Mouse (Mus musculus): ENCODE measurements around the gene Ctnnd1.
"Not testable (repeated sequence)": the region's sequence is repeated elsewhere in the genome, so short reads cannot be mapped to it uniquely, and the experiment has no call there.

The Ctnnd1 gene

DNA sequence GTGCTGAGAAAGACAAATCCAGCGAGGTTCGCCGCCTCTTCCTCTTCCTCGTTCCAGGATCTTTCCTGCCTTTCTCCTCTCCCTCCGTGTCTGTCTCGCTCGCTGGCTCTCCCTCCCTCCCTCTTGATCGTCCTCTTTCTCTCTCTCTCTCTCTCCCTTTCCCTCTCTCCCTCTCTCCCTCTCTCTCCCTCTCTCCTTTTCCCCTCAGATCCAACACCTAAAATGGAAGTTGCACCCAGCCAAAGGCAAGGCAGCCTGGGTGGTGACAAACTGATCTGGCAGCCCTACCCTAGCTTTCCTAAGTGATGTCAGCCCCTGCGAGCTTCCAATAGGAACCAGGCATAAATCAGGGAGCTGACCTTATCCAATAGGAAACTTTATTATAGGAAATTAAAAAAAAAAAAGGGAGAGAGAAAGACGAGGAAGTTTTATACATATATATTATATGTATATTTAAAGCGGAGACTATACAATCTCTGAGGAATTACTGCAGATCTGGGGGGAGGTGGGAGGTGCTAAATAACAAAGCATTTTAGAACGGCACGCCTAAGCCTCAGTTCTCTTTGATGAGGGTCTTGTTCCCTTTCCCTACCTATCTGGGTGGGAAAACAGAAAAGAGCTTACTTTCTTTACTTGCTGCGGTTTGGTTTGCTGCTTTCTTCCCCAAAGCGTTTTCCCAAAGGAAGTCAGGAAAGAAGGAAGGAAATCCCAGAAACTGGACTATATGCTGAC is at the start of gene Ctnnd1:
Gene Ctnnd1, minus strand, starts transcription at position 302 of the 732 bp plus-strand sequence.
- DNase-seq (ENCODE audit: low read depth): peak; percentile 91

DNA sequence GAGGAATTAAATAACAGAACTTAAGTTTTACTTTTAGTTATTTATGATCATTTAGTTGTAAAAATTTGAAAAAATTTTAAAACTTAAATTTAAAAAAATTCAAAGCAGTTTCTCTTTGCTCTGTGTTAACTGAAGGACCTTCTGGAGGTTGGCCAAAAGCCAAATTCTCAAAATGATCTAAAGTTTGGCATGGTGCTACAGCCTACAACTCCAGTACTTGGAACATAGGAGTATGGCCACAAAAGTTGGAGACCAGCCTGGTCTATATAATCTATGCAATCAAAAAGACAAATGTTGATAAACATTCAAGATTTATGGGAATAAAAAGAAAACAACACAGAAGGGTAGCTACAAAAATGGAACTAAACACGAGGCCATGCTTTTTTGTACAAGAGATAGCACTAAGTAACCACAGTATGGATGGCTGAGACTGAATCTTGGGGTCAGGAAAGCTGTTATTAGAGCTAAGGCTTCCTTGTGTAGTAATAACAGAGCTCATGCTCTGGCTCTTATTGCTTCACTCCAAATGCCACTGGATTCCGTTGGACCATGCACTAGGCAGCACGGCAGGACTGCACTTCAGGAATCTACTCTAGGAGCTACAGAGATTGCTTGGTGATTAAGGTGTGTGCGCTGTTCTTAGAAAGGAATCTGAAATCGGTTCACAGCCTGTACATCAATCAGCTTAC is 44.6 kb upstream of the Ctnnd1 start:
- DNase-seq (ENCODE audit: low read depth): no peak

DNA sequence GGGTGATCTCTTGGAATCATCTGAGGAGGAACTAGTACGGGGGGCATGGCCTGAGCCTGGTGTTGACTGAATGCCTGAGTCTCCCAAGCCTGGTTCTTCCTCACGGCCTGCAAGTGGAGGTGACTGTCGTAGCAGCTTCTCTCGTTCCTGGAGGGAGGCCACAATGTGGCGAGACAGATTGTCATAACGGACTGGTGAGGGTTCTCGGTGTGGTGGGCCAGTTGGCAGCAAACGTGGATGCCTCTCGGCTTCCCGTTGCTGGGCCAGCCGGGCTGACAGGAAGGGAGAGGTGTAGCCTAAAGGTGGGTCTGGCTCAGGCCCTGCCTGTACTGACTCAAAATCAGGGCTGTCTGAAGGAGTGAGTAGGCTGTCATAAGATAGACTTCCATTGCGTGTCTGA is 39.5 kb upstream of the Ctnnd1 start:
- DNase-seq (ENCODE audit: low read depth): no peak

DNA sequence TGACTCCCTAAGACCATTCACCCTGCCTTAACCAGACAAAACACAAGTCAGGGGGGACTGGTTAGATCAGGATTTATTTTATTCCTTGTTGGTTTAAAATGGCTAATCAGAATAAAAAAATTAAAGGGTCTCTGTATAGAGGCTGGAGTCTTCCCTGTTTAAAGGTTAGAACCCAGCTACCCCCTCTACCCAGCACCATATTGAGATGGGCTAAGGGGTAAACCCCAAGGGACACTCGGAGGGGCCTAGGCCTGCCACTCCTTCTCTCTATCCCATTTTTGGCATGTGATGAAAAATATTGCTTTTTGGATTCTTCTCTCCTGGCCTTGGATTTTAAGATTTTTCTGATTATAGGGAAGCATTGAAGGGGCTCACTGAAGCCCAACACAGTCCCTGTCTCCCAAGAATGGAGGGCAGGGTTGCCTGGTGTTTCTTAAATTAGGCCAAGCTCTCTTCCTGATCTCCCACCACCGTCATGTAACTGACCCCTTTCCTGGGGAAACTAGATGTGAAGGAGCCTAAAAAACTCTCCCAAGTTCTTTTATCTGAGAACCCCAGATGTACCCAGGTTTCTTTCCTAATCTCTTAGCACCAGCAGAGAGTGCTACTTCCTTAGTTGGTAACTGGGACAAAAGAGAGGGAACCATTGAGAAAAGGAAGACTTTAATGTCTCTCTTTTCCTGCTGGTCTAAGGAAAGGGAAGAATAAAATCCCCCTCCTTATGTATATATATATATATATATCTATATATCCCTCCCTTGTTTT is 37.7 kb upstream of the Ctnnd1 start:
- no peak for DNase-seq (ENCODE audit: low read depth)

DNA sequence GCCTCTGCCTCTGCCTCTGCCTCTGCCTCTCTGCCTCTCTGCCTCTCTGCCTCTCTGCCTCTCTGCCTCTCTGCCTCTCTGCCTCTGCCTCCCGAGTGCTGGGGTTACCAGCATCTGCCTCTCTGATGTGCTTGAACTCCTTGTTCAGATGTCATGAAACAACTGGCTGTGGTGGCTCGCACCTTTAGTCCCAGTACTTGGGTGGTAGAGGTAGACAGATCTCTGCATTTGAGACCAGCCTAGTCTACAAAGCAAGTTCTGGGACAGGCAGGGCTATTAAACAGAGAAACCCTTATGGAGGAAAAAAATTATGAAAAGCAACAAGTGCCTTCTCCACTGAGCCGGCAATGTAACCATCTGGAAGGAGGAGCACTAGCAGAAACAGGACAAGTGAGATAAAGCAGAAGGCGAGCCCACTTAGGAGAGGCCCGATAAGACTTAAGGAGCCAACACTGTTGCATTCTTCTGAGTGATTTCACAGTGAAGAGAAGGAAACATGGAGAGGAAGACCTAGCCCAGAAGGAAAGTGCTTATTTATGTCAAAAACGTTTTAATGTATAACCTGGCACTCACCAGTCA is 32.1 kb upstream of the Ctnnd1 start:
- DNase-seq (ENCODE audit: low read depth): no peak

DNA sequence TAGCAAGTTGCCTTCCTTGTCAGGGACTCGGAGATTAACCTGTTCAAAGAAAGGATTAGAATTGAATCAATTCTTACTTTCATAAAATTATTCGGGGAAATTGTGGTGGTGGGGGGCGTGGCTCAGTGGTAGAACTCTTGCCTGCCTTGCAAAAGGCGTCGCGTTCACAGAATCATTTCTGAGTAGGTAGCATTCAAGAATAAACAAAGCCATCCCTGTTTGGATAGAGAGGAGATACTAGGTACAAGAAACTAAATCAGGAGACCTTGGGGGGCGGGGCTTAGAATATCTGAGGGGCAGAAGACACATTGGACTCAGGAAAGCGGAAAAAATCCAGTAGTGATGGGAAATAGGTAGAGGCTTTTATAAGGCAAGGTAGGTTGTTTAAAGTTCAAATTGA is 28.5 kb upstream of the Ctnnd1 start, which contains the start of gene Tmx2:
Gene Tmx2, minus strand, starts transcription at position 125 of the 400 bp plus-strand sequence.
- no peak for DNase-seq (ENCODE audit: low read depth)

DNA sequence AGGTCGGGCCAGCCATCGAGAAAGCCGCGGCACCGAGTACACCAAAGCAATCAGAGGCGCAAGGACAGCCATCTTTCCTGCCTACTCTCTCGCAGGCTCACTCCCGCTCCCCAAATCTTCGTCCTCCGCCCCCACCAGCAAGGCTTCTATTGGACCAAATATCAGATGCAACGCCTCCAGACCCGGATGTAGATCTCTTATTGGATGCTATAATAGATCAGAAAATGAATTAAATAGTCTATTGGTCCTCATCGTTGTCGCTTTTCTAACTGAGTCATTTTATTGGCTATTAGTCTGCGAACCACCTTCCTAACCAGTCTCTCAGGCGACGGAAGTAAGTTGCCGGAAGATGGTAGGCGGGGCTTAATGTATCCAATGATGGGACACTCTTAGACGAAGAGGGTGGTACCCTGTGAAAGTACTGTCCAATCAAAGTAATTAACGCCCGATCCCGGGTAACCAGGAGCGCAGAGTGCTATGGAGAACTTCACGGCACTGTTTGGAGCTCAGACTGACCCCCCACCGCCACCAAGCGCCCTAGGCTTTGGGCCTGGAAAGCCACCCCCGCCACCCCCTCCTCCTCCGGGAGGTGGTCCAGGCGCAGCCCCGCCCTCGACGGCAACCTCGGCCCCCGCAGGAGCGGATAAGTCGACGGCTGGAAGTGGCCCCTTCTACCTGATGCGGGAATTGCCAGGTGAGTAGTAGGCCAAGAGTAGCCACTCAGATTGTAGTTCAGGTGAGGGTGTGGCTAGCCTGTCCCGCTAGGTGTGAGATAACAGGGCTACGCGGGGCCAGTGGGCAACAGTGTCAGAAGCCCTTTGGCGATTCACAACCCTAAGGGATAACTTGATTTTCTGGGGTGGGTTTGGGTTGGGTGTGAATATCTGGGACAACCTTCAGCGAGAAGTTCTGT is 27.7 kb upstream of the Ctnnd1 start, which contains the start of the genes Gm28635 and Med19:
Gene Gm28635, minus strand, starts transcription at position 74 of the 913 bp plus-strand sequence.
Gene Med19, plus strand, starts transcription at position 435 of the 913 bp plus-strand sequence.
- peak; percentile 99 for DNase-seq (ENCODE audit: low read depth)

DNA sequence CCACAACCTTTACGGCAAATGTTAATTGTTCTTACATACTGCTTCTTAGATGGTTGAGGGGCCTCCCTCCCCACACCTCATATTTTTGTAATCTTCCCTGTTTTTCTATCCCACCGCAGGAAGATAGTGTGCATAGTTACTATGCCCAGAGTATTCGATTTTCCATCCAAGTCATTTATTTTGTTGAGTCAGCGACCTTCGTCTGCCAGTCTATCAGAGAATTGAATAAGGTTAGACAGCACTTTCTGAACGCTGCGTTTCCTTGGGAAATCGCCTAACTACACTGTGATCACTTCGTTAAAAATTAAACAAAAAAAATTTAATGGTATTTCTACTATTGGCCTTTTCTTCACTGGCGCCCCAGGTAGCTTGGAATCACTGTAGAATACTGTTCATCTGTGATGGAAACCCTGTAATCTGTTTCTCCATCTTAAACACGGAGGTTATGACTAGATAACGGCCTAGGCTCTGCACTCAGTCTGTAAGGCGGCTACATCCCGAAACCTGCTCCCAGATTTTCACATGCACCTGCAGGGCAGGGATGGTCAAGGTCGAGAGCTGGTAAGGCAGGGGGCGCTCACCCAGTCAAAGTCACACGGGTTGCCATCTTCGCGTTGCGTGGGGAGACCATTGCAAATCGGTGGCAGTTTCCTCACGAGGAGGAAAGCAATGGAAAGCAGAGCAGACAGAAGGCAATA is 26.9 kb upstream of the Ctnnd1 start:
- no peak for DNase-seq (ENCODE audit: low read depth)

DNA sequence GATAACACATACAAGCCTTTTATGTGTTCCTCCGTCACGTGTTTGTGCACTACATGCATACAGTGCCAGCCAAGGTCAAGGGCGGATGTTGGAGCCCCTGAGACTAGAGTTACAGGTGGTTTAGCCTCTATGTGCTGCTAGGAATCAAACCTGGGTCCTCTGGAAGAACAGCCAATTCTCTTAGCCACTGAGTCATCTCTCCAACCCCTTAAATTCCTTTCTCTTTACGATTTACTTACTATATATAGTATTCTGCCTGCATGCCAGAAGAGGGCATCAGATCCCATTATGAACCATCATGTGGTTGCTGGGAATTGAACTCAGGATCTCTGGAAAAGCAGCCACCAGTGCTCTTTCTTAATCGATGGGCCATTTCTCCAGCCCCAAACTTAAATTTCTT is 21.0 kb upstream of the Ctnnd1 start:
- DNase-seq (ENCODE audit: low read depth): not testable (repeated sequence)

DNA sequence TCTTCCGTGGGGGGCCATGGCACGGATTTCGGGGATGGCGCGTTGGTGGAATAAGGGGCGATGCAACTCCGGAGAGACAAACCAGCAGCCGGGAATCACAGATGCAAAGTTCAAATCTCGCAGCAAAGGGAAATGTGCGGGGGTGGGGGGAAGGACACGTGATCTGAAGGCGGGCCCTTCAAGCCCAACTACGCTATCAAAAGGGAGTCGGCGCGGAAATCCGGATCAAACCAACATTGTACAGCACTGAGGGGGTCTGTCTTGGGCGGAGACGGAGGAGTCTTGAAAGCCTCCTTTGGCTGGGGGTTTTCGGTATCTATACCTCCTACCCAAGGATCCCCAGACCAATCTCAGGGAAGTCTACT is 20.0 kb upstream of the Ctnnd1 start, which contains the start of gene Selenoh:
Gene Selenoh, minus strand, starts transcription at position 202 of the 365 bp plus-strand sequence.
- peak; percentile 49 for DNase-seq (ENCODE audit: low read depth)

DNA sequence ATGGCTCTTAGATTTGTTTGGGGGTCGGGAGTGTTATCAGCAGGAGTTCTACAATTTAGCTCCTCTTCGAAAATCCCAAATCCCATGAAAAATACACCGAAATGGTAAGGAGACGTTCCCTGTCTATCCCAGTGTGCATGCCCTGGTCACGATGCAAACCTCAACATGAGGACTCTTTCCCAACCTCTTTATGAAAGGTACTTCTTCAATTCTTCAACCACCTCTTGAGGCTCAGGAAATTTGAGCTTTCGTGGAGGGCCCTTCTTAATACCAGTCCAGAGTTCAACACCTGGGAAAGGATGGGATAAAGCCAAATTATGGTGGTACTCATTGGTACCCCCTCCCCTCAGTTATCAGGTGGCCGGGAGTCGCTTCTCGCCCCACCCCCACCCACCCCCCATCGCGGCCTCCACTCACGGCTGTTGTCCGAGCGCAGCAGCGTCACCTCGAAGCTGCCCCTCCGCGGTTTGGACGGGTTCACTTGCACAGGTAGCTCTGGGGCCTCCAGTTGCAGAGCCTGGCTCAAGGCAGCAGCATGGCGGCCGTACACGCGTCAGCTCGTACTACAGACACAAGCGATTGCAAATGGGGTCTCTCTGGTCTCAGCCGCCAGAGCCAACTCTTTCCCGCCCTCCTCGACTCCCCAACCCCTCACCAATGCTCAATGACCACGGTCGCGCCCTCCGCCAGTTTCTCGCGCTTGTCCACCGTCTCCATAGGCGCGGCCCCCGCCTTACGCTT is 19.4 kb upstream of the Ctnnd1 start:
- DNase-seq (ENCODE audit: low read depth): no peak

DNA sequence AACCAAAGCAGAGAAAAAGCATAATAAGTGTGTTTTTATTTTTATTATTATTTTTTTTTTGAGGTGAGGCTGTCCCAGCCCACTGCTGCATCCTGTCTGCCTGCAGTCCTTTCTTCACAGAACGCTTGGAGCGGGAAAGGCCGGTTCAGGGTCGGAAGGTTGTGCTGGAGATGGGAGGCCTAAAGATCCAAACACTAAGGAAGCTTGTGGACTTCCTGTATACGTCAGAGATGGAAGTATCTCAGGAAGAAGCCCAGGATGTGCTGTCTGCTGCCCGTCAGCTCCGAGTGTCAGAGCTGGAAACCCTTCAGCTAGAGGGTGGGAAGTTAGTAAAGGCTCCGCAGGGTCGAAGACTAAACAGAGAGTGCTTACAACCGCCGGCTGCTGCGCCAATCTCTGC is 15.5 kb upstream of the Ctnnd1 start:
- no peak for DNase-seq (ENCODE audit: low read depth)

DNA sequence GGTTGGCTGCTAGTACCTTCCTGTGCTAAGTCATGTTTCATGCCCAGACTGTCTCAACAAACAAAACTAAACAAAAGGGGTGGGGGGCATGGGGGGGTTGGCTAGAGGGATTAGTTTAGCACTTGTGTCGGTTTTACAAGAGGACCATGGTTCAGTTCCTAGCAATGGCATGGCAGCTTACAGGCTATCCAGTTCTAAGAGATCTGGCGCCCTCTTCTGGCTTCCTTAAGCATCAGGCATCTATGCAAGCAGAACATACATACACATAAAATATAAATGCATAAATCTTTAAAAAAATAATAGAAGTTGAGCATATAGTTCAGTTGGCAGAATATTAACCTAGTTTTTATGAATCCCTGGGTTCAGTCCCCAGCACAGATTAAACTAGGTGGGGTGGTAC is 12.3 kb upstream of the Ctnnd1 start:
- no peak for DNase-seq (ENCODE audit: low read depth)

DNA sequence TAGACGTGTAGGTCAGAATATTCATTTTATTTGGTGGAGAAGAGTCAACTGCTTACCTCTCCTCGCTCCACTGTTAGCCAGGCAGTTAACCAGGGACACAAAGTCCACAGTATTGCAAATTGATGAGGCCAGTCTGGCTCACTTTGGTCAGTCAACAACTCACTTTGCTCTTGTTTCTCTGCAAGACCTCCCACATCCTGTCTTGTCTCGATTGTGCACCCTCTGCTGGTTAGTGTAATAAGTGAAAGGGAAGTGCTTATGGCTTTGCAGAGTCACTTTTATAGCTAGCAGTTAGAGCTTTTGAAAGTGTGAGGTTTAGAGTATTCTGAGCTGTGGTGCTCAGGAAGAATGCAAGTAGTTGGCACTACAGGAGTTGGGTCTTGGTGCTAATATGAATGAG is 9.7 kb upstream of the Ctnnd1 start:
- no peak for DNase-seq (ENCODE audit: low read depth)

DNA sequence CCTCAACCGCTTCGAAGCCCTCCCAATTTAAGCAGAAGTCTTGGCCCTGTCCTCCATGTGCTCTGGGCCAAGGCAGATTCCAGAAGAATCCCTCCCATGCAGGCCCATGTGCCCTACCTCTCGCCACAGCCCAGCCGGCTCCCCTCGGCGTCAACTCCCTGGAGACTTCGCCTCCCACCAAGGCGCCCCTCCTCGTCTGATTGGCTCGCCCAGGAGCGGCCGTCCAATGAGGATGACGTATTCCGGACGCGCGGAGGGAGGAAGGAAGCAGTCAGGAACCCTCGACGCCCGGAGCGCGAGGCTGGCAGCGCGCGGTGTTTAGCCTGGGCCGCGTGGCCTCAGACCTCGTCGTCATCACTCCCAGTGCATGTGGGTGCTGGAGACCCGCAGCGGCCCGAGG is 8.2 kb upstream of the Ctnnd1 start, which contains the start of gene Btbd18:
Gene Btbd18, plus strand, starts transcription at position 274 of the 400 bp plus-strand sequence.
- no peak for DNase-seq (ENCODE audit: low read depth)

DNA sequence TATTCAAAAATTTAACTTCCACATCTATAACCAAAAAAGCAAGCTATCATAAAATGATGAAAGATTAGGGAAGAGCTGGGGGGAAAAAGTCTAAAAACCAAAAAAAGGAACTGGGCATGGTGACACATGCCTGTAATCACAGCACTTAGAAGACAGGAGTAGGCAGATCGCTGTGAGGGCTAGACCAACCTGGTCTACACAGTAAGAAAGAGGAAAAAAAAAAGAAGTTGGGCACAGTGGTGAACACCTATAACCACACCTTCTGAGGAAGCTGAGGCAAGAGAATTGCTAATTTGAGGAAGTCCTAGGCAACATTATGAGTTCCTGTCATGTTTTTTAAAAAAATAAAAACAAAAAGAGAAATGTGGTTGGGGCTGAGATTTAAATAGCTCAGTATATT is 5.3 kb upstream of the Ctnnd1 start:
- DNase-seq (ENCODE audit: low read depth): no peak

DNA sequence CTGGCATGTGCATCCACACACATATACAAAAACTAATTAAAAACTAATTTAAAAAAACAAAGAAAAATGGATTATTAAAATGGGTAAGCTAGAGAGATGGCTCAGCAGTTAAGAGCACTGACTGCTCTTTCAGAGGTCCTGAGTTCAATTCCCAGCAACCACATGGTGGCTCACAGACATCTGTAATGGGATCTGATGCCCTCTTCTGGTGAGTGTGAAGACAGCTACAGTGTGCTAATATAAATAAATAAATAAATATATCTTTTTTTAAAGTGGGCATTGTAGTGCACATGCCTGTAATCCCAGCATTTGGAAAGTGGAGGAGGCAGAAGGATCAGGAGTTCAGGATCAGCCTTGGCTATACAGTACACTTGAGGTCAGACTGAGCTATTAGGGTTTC is 2.8 kb upstream of the Ctnnd1 start:
- DNase-seq (ENCODE audit: low read depth): no peak

DNA sequence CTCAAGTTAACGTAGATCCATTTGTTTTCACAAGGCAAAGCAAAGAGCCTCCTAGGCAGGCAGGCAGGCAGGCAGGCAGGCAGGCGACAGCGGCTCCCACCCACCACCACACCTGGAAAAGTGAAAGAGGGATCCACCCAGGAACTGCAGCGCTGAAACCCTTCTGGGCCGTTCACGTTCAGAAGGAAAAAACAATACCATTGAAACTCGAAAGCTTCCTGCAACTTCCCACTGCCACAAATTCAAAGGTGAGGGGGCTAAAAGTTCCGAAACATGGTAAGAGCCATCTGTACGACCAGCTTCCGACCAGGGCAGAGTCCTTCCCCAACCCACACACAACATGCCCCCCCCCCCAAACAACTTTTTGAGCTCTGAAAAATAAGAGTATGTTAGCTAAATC is 891 bp downstream of the Ctnnd1 start:
- no peak for DNase-seq (ENCODE audit: low read depth)

DNA sequence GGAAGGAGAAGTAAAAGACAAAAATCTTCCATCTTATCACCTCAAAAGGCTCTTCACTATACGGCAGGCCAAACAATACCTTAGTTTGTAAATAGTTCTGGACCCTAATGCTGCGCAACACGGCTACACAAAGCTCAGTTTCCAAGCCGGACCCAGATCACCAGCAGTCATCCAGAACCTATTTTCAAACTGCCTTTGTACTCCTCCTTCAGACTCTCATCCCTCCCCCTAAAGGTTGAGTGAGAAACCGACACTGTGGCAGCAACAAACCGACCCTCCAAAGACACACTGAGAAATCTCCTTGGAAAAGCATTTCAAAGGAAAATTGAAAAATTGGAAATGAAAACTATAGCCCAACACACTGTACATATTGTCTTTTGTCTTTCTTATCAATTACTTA is 2.2 kb downstream of the Ctnnd1 start:
- DNase-seq (ENCODE audit: low read depth): no peak

DNA sequence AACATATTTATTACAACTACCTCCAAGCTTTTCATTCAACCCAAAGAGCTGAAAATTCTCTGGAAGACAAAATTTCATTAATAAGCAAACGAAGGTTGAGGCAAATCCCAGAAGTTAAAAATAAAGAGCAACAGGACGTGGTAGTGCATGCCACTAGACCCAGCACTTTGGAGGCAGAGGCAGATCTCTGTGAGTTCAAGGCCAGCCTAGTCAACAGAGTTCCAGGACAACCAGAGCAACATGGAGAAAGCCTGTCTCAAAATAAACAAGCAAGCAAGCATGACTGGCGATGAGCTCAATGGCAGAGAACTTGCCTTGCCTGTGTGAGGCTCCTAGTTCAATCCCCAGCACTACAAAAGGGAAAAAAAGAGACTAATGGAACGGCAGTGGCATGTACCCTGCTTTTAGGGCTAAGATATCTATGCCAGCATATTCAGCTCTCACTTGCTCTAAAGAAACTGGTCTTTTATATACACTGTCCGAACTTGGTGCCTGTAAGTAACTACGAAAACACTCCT is 3.5 kb downstream of the Ctnnd1 start:
- DNase-seq (ENCODE audit: low read depth): no peak
